Mouse (Mus musculus) right cerebral cortex, postnatal 36 days (tissue): Measurements from ENCODE around the gene Taar2.

Source experiments
- DNase-seq, 2 experiments: peaks; one replicate each; pipeline ENCODE4 v3.0.0; 2022; ENCODE audit warnings: low spot score in 2 of 2, mixed read lengths in 1 of 2

Gene Taar2

GRCm38 (mm10) chr10:23938312-23938711, at the start of gene Taar2:
Taar2 (plus strand) TSS chr10:23938572.
- DNase-seq: no peak

GRCm38 (mm10) chr10:23892987-23893386, 45.4 kb upstream of the Taar2 start:
- no peak for DNase-seq

GRCm38 (mm10) chr10:23894601-23895349, 43.6 kb upstream of the Taar2 start, which contains the start of gene Vnn1:
Vnn1 (plus strand) TSS chr10:23894688.
- DNase-seq: no peak

- no peak for DNase-seq
These were observed 43.0 kb upstream of the Taar2 start for GRCm38 (mm10) chr10:23895376-23895775.

- no peak for DNase-seq
These were observed 37.3 kb upstream of the Taar2 start for GRCm38 (mm10) chr10:23901119-23901518.

GRCm38 (mm10) chr10:23905661-23906060, 32.7 kb upstream of the Taar2 start:
- DNase-seq: no peak

- DNase-seq: no peak
These were observed 18.3 kb upstream of the Taar2 start, which contains the start of gene Taar1 for GRCm38 (mm10) chr10:23920056-23920455. Taar1 (plus strand) TSS chr10:23920356.

GRCm38 (mm10) chr10:23922468-23922867, 15.9 kb upstream of the Taar2 start:
- DNase-seq: no peak

GRCm38 (mm10) chr10:23923941-23924340, 14.4 kb upstream of the Taar2 start:
- no peak for DNase-seq

- no peak for DNase-seq
These were observed 759 bp upstream of the Taar2 start for GRCm38 (mm10) chr10:23937613-23938012.

- no peak for DNase-seq
These were observed 4.1 kb downstream of the Taar2 start for GRCm38 (mm10) chr10:23942465-23942864.

- DNase-seq: no peak
These were observed 9.7 kb downstream of the Taar2 start for GRCm38 (mm10) chr10:23948026-23948425.

- DNase-seq: no peak
These were observed 11.2 kb downstream of the Taar2 start, which contains the start of gene Taar3 for GRCm38 (mm10) chr10:23949508-23950005. Taar3 (plus strand) TSS chr10:23949558.

GRCm38 (mm10) chr10:23951714-23952113, 13.3 kb downstream of the Taar2 start:
- DNase-seq: no peak

GRCm38 (mm10) chr10:23959071-23959470, 20.7 kb downstream of the Taar2 start:
- DNase-seq: no peak

- DNase-seq: no peak
These were observed 22.1 kb downstream of the Taar2 start, which contains the start of gene Taar4 for GRCm38 (mm10) chr10:23960444-23960915. Taar4 (plus strand) TSS chr10:23960494.

- DNase-seq: no peak
These were observed 25.1 kb downstream of the Taar2 start for GRCm38 (mm10) chr10:23963444-23963843.

- no peak for DNase-seq
These were observed 26.7 kb downstream of the Taar2 start for GRCm38 (mm10) chr10:23964921-23965610.

GRCm38 (mm10) chr10:23970656-23971165, 32.3 kb downstream of the Taar2 start, which contains the start of gene Taar5:
Taar5 (plus strand) TSS chr10:23970706.
- DNase-seq: no peak

- no peak for DNase-seq
These were observed 32.9 kb downstream of the Taar2 start for GRCm38 (mm10) chr10:23971256-23971655.

- no peak for DNase-seq
These were observed 39.6 kb downstream of the Taar2 start for GRCm38 (mm10) chr10:23977958-23978357.
